Mouse (Mus musculus) pancreas, adult 10 weeks (tissue): Measurements from ENCODE around the gene Trim54. TPM values are rescaled to one million over a fixed set of nuclear protein-coding genes. Genes with fewer than 3 reads are reported as not detected.

Experiments
- polyA plus RNA-seq: library from polyadenylated mRNA; stranded (reverse); fragments of 350-450 nt; fragmentation: Illumina TruSeq; extraction: RNeasy Lipid Tissue Mini Kit (QIAGEN cat#74804); gene quantifications from one replicate; pipeline ENCODE4 v1.2.3, GENCODE M21; 2015; ENCODE audit warnings: low read depth, low replicate concordance; ENCODE audit not compliant: insufficient read depth

Gene Trim54
- polyA plus RNA-seq = not detected

DNA sequence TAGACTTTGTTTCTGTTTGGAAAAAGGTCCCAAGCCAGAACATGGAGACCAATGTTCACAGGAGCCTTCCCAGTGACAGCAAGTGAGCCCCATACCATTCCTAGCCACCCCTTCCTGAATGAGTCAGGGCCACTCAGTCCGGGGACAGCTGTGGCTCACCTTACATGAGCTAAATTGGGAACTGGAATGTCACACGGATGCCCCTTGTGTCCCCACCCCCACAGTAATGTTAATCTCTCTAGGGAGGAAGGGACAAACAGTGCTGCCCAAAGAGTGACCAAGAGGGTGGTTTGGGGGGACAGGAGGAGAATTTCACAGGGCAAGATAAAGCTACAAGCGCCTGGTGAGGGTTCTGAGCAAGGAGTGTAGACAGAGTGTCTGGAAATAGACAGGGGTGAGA is at the start of gene Trim54:
Trim54 (plus strand) TSS at position 359 of the 400 bp plus-strand sequence.

DNA sequence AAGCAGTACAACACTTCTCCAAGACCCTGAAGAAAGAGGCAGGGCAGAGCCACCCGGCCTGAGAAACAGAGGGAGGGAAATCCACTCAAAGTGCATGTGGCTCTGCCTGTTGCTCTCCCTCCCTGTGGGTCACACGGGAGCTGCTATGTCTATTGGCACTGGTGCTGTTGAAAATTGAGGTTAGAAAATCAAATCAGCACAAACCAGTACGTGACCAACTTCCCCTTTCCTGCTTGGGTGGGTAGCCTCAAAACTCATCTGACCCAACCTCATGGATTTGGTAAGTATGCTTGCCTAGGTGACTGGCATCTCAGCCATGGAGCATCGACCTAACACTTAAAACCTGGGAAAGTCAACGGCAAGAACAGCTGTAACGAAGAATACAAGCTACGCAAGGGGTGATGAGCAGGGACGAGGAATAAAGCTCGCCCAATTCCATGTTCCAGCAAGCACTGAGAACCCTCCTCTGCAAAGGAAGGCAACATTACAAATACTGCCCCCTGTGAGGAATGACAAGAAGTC is 10.6 kb upstream of the Trim54 start, which contains the start of gene Dnajc5g:
Dnajc5g (plus strand) TSS at position 472 of the 522 bp plus-strand sequence.

DNA sequence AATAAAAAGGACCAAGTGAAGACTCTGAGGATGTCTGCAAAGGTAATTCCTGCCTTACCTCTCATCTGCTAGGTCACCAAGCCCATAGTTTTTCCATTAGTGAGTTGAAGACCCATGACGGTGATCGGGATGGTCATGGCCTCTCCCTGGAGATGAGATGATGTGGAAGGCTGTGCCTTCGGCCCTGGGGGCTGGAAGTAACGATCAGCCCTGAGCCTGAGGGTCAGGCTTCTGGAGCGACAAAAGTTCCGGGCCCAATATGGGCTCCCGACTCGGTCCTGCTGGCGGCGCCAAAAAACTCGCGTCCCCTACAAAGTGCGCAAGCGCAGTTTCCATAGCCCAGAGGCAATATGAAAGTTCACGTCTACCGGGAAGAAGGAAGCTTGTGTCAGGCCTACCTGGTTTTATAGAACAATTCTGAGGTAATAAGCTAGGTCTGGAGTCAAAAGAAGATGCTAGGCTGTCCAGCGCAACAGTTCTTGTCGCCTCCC is 8.5 kb upstream of the Trim54 start, which contains the start of gene Slc30a3:
Slc30a3 (minus strand) TSS at position 238 of the 491 bp plus-strand sequence.

DNA sequence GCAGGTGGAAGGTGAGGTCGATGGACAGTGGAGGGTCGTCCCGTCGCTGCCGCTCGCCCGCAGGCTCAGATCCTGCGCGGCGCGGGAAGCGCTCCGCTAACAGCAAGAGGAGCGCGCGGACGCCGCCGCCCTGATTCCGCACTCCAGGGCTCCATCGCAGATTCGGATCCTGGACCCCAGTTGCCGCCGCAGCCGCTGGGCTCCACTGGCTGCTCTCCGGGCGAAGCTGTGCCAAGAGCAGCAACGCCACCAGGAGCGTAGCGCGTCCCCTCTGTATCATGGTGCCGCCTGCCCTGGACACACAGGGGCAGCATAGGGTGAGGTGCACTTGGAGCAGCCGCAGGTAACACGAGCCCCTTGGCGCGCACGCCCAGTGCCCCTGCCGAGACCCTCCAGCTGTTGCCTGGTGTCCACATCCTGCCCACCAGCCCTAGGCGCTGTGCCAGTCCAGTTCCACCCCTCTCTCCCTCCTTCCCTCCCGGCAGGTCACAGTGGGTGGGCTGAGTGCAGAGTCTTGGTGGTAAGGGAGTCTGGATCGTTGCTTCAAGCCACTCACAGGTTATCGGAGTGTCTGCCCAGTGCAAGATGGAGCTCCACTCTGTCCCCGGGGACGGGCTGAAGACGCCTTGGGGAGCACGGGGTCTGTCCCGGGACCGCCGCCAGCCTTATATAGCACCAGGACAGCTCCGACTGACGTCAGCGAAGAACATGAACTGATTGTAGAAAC is 21.9 kb downstream of the Trim54 start, which contains the start of gene Ucn:
Ucn (minus strand) TSS at position 589 of the 727 bp plus-strand sequence.

DNA sequence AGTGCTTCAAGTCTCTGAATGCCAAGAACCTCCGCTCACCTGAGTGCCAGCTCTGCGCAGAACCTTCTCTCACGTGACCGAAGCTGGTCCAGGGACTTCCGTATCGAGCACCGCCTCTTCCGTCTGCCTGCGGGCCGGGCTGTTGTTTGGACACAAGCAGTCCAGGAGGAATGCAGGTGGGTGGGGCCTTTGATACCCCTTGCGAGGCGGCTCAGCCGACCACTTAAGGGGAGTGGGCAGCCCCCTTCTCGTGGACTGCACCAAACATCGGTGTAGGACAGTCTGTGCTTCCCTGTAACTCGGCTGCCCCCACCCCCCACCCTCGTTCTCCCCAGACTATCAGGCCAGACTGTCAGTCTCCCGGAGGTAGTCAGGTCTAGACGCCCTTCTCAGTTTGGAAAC is 37.6 kb downstream of the Trim54 start, which contains the start of gene Mpv17:
Mpv17 (minus strand) TSS at position 100 of the 402 bp plus-strand sequence.

DNA sequence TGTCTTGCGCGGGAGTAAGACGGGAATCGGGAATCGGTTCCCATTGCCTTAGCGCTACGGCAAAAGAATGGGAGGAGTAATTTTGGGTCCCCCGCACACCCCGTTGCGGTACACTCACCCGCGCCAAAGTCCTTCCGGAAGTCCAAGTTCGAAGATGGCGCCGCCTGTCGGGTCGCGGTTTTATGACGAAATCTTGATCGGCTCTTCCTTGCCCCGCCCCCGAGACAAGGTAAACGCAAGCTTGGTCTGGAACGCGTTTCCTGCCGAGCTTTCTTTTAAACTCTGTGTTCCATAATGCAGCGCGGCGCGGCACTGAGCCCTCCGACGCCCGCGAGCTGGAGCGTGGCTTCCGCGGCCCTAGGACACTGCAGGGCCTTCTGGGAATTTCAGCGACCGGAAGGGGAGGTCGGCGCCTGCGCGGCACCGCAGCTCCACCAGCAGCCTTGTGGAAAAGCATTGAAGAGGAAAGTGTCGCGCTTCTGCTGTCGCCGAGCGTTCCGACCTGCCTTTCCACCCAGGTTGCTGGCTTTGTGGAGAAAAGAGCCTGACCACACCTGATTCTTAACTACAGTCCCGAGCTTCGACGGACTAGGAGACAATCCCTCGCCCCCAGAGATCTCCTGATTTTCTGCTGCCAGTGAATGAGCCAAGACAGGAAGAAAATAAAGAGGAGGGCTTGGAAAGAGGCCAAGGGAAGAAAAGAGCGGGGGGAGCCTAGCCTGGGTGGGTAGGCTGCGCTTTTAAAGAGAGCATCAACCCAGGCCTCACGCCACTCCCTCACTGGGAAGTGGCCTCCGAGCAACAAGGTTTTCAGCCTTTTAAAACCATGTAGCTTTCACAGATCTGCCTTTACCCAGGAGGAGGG is 63.5 kb downstream of the Trim54 start, which contains the start of the genes Gm29609 and Gtf3c2:
Gm29609 (minus strand) TSS at position 146 of the 865 bp plus-strand sequence.
Gtf3c2 (minus strand) TSS at position 379 of the 865 bp plus-strand sequence.

Other genes starting within 250 kb of the Trim54 start
- gene Tmem214, start 248.7 kb upstream of the Trim54 start, polyA plus RNA-seq = 66.6 TPM
- gene Agbl5, start 228.0 kb upstream of the Trim54 start, polyA plus RNA-seq = 5.4 TPM
- 52.5 TPM for gene Ost4, start 208.9 kb upstream of the Trim54 start, polyA plus RNA-seq
- gene Emilin1, start 203.3 kb upstream of the Trim54 start, polyA plus RNA-seq = 16.0 TPM
- gene Khk, start 195.3 kb upstream of the Trim54 start, polyA plus RNA-seq = 15.5 TPM
- gene Cgref1, start 171.1 kb upstream of the Trim54 start, polyA plus RNA-seq = 3.9 TPM
- gene Preb, start 156.4 kb upstream of the Trim54 start, polyA plus RNA-seq = 80.6 TPM
- 0.31 TPM for gene Tcf23, start 148.1 kb upstream of the Trim54 start, polyA plus RNA-seq
- 39.3 TPM for gene Atraid, start 68.4 kb upstream of the Trim54 start, polyA plus RNA-seq
- 4.2 TPM for gene Slc5a6, start 67.8 kb upstream of the Trim54 start, polyA plus RNA-seq
- 11.6 TPM for gene Cad, start 61.9 kb upstream of the Trim54 start, polyA plus RNA-seq
- not detected for gene Dnajc5g, start 10.4 kb upstream of the Trim54 start, polyA plus RNA-seq
- not detected for gene Slc30a3, start 8.5 kb upstream of the Trim54 start, polyA plus RNA-seq
- gene Ucn, start 22.1 kb downstream of the Trim54 start, polyA plus RNA-seq = not detected
- 13.0 TPM for gene Mpv17, start 37.5 kb downstream of the Trim54 start, polyA plus RNA-seq
- gene Gm29609, start 63.2 kb downstream of the Trim54 start, polyA plus RNA-seq = 0.52 TPM
- 25.7 TPM for gene Gtf3c2, start 63.4 kb downstream of the Trim54 start, polyA plus RNA-seq
- 15.2 TPM for gene Snx17, start 76.5 kb downstream of the Trim54 start, polyA plus RNA-seq
- 17.1 TPM for gene Eif2b4, start 76.7 kb downstream of the Trim54 start, polyA plus RNA-seq
- 5.8 TPM for gene Zfp513, start 85.6 kb downstream of the Trim54 start, polyA plus RNA-seq
- 12.2 TPM for gene Ppm1g, start 104.0 kb downstream of the Trim54 start, polyA plus RNA-seq
- gene Nrbp1, start 124.2 kb downstream of the Trim54 start, polyA plus RNA-seq = 26.8 TPM
- gene Gm9970, start 124.5 kb downstream of the Trim54 start, polyA plus RNA-seq = not detected
- gene Krtcap3, start 135.0 kb downstream of the Trim54 start, polyA plus RNA-seq = 9.0 TPM
- 20.7 TPM for gene Ift172, start 174.4 kb downstream of the Trim54 start, polyA plus RNA-seq
- 2.1 TPM for gene Fndc4, start 179.4 kb downstream of the Trim54 start, polyA plus RNA-seq
- 1.1 TPM for gene Gckr, start 180.7 kb downstream of the Trim54 start, polyA plus RNA-seq